Mouse (Mus musculus): Measurements from ENCODE around the gene Myo7a. TPM values are rescaled to one million over a fixed set of nuclear protein-coding genes. Genes with fewer than 3 reads are reported as not detected.

Gene Myo7a
- polyA plus RNA-seq, 1 experiment: 48.8 TPM

DNA sequence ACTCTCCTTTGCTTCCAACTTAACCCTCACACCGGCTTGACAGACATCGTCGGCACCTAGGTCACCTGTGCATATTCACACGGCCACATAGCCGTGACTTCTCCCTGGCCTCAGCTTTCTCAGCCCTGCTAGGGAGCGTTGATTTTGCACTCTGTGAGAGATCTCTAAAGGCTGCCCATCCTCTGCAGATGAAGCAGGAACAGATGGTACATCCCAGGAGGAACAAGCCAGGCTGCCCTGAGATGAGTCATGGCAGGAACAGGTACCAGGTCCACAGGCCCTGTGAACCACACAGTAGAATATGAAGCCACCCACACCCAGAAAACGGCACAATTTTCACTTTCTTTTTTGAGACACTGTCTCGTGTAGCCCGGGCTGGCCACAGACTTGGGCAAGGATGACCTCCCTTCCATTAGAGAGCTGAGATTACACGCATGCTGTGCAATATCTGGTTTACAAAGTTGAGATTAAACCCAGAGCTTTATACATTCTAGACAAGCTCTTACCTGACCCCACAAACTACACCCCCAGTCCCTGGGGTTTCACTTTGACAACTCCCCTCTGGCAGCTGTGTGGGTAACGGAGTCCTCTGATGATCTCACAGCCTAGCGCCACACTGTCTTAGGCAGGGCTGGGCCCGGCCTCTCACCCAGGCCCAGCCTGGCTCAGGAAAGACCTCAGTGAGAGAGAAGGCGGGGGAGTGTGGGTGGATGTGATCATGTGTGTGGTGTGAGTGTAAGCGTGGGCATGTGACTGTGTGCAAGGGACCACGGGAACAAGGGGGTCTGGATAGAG is 10.5 kb downstream of the Myo7a start:
- H3K4me3 ChIP-seq (ENCODE audit: insufficient read depth, low read length): no peak overlapping the region
- H3K27ac ChIP-seq (ENCODE audit: insufficient read depth, low read length): no peak overlapping the region
- no peak for TF ChIP-seq POLR2A (IDR thresholded peaks at IDR 0.05; ENCODE audit: low read depth, low read length)
- TF ChIP-seq CTCF (IDR thresholded peaks at IDR 0.05; ENCODE audit: borderline replicate concordance, insufficient read depth, low read length): no peak
- H3K4me1 ChIP-seq (ENCODE audit: control insufficient read depth, insufficient read depth, low read length): no peaks in the 10 kb centered on the region

DNA sequence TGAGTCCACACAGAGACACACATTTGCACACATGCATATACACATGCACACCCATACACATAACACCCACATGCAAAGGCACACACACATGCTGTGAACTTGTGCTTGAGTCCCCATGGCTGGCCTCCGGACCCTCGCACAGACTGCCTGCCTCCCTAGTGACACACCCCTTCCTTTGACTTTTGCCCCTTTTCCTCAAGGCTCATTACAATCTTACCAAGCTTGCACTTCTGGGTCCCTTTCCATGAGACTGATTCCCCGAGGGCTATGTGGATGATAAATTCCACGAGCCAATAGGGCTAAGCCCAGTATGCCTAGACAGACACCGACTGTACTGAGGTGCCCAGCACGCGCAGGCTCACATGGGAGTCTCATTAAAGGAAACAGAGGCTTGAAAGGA is 13.1 kb downstream of the Myo7a start:
- H3K4me3 ChIP-seq (ENCODE audit: insufficient read depth, low read length): no peak overlapping the region
- no peak for TF ChIP-seq POLR2A (IDR thresholded peaks at IDR 0.05; ENCODE audit: low read depth, low read length)
- TF ChIP-seq CTCF (IDR thresholded peaks at IDR 0.05; ENCODE audit: borderline replicate concordance, insufficient read depth, low read length): no peak
- H3K27ac ChIP-seq (ENCODE audit: insufficient read depth, low read length): no peak overlapping the region
- no peaks in the 10 kb centered on the region for H3K4me1 ChIP-seq (ENCODE audit: control insufficient read depth, insufficient read depth, low read length)

DNA sequence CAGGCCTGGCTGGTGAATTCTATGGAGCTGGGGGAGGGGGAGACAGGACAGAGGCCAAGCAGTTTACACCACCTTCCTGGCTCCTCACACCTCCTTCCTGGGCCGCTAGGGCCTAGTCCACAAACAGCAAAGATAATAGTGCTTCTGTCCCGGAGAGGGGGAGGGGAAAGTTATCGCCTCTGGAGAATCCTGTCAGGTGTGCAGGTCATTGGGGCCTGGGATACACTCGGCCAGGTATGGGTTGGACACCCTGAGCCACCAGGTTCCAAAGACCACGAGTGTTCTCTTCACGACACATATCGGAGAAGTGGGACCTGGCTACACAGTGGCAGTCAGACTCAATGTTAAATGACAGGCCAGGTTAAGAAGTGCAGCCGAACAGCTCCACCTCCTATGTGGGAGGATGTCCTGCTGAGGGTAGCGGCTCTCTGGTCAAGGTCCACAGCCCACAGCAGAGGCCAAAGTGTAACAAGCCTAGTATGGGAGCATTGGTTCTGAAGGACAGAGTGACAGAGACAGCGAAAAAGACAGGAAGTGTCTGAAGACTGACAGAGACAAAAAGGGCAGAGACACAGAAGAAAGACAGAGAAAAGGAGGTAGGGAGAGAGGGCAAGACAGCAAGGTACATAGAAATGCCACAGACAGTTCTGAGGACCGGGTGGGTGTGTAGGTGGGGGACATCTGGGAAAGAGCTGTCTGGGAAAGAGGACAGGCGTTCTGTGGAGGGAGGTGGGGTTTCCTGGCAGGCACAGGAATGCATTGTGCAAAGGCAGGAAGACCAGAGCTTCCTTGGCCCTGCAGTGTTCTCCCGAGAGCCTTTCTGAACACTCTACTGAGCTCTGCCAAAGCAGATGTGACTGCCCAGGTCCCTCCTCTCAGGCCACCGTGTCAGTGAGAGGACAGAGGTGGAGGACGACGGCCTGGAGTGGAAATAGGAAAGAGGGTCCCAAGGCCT is 14.6 kb downstream of the Myo7a start:
- no peaks in the 10 kb centered on the region for H3K4me1 ChIP-seq (ENCODE audit: control insufficient read depth, insufficient read depth, low read length)
- H3K4me3 ChIP-seq (ENCODE audit: insufficient read depth, low read length): no peak overlapping the region
- H3K27ac ChIP-seq (ENCODE audit: insufficient read depth, low read length): no peak overlapping the region
- no peak for TF ChIP-seq POLR2A (IDR thresholded peaks at IDR 0.05; ENCODE audit: low read depth, low read length)
- TF ChIP-seq CTCF (IDR thresholded peaks at IDR 0.05; ENCODE audit: borderline replicate concordance, insufficient read depth, low read length): no peak

DNA sequence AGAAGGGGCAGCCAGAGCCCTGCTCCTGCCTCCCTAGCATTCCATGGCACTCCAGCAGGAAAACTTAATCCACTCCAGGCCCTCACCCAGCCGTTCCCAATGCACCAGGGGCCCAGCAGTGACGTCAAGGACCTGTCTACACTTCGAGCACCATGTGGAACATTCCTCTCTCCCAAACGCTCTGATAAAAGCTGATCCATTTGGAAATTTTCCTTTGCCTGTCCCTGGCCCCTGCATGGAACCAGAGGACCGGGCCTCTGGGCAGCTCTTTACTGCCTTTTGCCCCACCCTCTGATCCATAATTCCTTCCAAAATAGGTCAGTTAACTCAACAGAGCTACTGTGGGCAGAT is 15.4 kb downstream of the Myo7a start:
- Histone ChIP-seq H3K4me3 (ENCODE audit: insufficient read depth, low read length) (no peak overlapping the region), H3K27ac (ENCODE audit: insufficient read depth, low read length) (no peak overlapping the region), H3K4me1 (ENCODE audit: control insufficient read depth, insufficient read depth, low read length) (no peaks in the 10 kb centered on the region)
- TF ChIP-seq CTCF (IDR thresholded peaks at IDR 0.05; ENCODE audit: borderline replicate concordance, insufficient read depth, low read length) (no peak), POLR2A (IDR thresholded peaks at IDR 0.05; ENCODE audit: low read depth, low read length) (no peak)

DNA sequence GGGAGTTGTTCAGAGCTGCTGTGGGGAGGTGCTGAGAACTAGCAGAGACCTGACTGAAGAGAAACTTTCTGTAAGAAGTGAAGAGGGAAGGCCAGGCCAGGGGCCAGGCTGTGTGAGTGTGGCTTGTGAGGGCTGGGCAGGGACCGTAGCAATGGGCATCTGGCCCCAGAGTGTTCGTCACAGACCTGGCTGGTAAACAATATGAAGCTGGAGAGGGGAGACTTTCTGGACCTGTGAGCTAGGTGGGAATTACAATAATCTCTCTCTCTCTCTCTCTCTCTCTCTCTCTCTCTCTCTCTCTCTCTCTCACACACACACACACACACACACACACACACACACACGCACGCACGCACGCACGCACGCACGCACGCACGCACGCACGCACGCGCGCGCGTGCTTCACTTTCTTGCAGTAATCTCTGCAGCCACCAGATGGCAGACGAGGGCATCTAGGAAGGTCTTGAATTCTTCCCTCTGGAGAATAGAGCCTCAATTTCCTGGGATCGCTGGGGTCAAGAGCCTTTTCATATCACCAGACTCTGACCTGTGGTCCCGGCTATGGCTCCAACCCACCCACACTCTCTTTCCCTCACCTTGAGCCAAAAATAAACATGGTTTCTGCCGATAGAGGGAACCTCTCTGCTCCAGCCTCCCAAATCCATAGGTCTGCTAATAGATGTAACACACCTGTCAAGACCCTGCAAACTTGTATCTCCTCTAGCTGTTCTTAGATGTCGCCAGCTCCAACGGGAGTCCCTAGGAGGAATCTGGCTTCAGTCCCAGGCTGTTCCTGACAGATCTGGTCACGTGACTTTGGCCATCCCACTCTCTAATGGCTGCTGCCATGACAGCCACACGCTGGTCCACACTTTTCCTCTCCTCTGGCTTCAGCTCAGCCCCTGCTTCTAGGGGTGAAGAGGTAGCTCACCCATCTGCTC is 16.1 kb downstream of the Myo7a start:
- Histone ChIP-seq H3K27ac (ENCODE audit: insufficient read depth, low read length) (no peak overlapping the region), H3K4me1 (ENCODE audit: control insufficient read depth, insufficient read depth, low read length) (no peaks in the 10 kb centered on the region), H3K4me3 (ENCODE audit: insufficient read depth, low read length) (no peak overlapping the region)
- TF ChIP-seq POLR2A (IDR thresholded peaks at IDR 0.05; ENCODE audit: low read depth, low read length) (no peak), CTCF (IDR thresholded peaks at IDR 0.05; ENCODE audit: borderline replicate concordance, insufficient read depth, low read length) (peak; percentile 50; the same call in 1 of the 2 replicates)

DNA sequence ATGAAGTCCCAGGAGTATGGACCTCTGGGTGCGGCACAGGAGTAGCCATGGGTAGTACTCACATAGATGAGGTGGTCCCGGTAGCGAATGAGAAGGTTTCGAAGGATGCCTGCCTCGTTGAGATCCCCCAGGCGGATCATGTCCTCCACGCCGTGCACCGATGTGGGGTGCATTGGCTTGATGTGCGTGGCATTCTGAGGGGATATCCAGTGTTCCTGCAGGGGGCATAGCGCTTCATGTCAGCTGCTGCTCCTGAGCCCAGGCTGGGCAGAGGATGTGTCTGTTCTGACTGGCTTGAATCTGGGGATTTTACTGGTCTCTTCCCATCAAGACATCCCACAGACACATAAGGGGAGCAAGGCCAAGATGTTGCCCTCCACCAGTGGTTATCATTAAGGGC is 16.8 kb downstream of the Myo7a start:
- no peak for TF ChIP-seq CTCF (IDR thresholded peaks at IDR 0.05; ENCODE audit: borderline replicate concordance, insufficient read depth, low read length)
- no peak for TF ChIP-seq POLR2A (IDR thresholded peaks at IDR 0.05; ENCODE audit: low read depth, low read length)
- no peak overlapping the region for H3K4me3 ChIP-seq (ENCODE audit: insufficient read depth, low read length)
- no peaks in the 10 kb centered on the region for H3K4me1 ChIP-seq (ENCODE audit: control insufficient read depth, insufficient read depth, low read length)
- H3K27ac ChIP-seq (ENCODE audit: insufficient read depth, low read length): no peak overlapping the region

DNA sequence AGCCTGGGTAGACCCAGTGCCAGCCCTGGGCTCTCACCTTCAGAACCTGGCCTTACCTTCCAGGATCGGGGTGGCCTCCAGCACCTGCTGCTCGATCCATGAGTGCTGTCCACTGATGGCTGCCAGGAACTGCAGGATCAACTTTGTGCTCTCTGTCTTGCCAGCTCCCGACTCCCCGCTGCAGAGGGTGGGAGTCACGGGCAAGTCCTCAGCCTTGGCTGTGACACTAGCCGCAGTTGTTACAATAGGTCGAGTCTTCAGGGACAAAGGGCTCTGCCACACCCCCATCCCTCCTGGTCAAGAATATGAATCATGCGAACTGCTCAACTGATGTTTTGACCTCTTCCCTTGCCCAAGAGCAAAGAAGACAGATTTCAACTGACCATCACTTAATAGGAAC is 21.8 kb downstream of the Myo7a start:
- Histone ChIP-seq H3K4me1 (ENCODE audit: control insufficient read depth, insufficient read depth, low read length) (no peaks in the 10 kb centered on the region), H3K27ac (ENCODE audit: insufficient read depth, low read length) (no peak overlapping the region), H3K4me3 (ENCODE audit: insufficient read depth, low read length) (no peak overlapping the region)
- no peak for TF ChIP-seq POLR2A (IDR thresholded peaks at IDR 0.05; ENCODE audit: low read depth, low read length)
- TF ChIP-seq CTCF (IDR thresholded peaks at IDR 0.05; ENCODE audit: borderline replicate concordance, insufficient read depth, low read length): no peak

DNA sequence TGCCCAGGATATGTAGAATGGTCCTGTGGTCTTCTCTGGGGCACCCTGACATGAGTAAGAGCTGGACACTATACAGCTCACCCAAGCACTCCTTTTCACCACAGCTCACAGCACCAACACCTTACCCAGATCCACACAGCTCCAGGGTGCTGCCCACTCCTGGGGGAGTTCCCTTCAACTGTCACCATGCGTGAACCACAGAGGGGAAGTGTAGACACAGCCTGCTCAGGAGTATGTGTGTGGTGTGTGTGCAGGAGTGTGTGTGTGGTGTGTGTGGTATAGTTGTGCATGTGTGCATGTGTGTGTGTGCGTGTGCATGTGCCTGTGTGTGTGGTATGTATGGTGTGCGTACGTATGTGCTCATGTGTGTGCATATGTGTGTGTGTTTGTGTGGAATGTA is 23.5 kb downstream of the Myo7a start:
- no peak overlapping the region for H3K27ac ChIP-seq (ENCODE audit: insufficient read depth, low read length)
- no peaks in the 10 kb centered on the region for H3K4me1 ChIP-seq (ENCODE audit: control insufficient read depth, insufficient read depth, low read length)
- no peak for TF ChIP-seq POLR2A (IDR thresholded peaks at IDR 0.05; ENCODE audit: low read depth, low read length)
- no peak for TF ChIP-seq CTCF (IDR thresholded peaks at IDR 0.05; ENCODE audit: borderline replicate concordance, insufficient read depth, low read length)
- no peak overlapping the region for H3K4me3 ChIP-seq (ENCODE audit: insufficient read depth, low read length)

DNA sequence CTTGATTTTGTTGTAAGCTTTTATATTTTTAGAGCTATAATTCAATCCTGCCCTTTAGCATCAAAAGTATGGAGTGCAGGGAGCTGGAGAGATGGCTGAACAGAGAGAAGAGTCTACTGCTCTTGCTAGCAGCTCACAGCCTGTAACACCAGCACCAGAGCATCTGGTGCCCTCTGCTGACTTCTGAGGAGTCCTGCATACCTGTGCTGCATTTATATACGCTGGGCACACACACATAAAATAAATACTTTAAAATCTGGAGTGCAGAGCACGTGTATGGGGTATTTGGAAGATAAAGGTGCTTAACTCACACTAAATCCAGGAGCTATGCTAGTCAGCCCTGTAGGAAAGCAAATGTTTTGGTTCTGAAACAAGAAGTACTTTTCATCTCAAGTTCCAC is 33.0 kb downstream of the Myo7a start:
- no peak overlapping the region for H3K27ac ChIP-seq (ENCODE audit: insufficient read depth, low read length)
- no peak overlapping the region for H3K4me3 ChIP-seq (ENCODE audit: insufficient read depth, low read length)
- H3K4me1 ChIP-seq (ENCODE audit: control insufficient read depth, insufficient read depth, low read length): no peaks in the 10 kb centered on the region
- TF ChIP-seq CTCF (IDR thresholded peaks at IDR 0.05; ENCODE audit: borderline replicate concordance, insufficient read depth, low read length) (peak; percentile 45; the same call in 1 of the 2 replicates), POLR2A (IDR thresholded peaks at IDR 0.05; ENCODE audit: low read depth, low read length) (no peak)
